Mouse (Mus musculus) hindbrain, embryonic 16.5 days (tissue): ENCODE measurements at regions not wholly inside any gene's neighbourhood (a gene's known extent, or its start where the extent isn't known, plus 50 kb on each side); places are given as distances from the start of the nearest gene placed in this dataset.
A peak's percentile ranks its signal among the peaks of the same experiment; 100 is the strongest.

Experiments
- ATAC-seq: fragments of 200-750 bp; cut with Nextera tagmentation; 2 replicates; pipeline ENCODE4 v1.8.0; 2017; ENCODE audit warnings: moderate TSS enrichment, moderate library complexity
- H3K27ac ChIP-seq: fragments of 300-500 bp; sonication (generic); 2 replicates; pipeline ENCODE4 v1.5.1; 2014; ENCODE audit warnings: low read depth, mild to moderate bottlenecking, control low read depth, low read length, moderate library complexity
- H3K27me3 ChIP-seq: fragments of 300-500 bp; sonication (generic); replicated peaks from 2 replicates; pipeline ENCODE4 v1.6.1; 2014; ENCODE audit warnings: low read length; ENCODE audit not compliant: control insufficient read depth, insufficient read depth
- H3K36me3 ChIP-seq: fragments of 300-500 bp; sonication (generic); 2 replicates; pipeline ENCODE4 v1.6.1; 2014; ENCODE audit warnings: mild to moderate bottlenecking, low read length, moderate library complexity, mixed read lengths; ENCODE audit not compliant: control insufficient read depth, insufficient read depth
- H3K4me1 ChIP-seq: fragments of 300-500 bp; sonication (generic); 2 replicates; pipeline ENCODE4 v1.6.1; 2014; ENCODE audit warnings: low read depth, low read length; ENCODE audit not compliant: control insufficient read depth, insufficient read depth
- H3K4me2 ChIP-seq: fragments of 300-500 bp; sonication (generic); 2 replicates; pipeline ENCODE4 v1.6.1; 2014; ENCODE audit warnings: mild to moderate bottlenecking, low read length, control low read depth, moderate library complexity
- H3K4me3 ChIP-seq: fragments of 300-500 bp; sonication (generic); 2 replicates; pipeline ENCODE4 v1.5.1; 2014; ENCODE audit warnings: mild to moderate bottlenecking, low read length, control low read depth, moderate library complexity
- H3K9ac ChIP-seq: fragments of 300-500 bp; sonication (generic); 2 replicates; pipeline ENCODE4 v1.6.1; 2014; ENCODE audit warnings: low read depth, mild to moderate bottlenecking, control low read depth, low read length, moderate library complexity
- H3K9me3 ChIP-seq: fragments of 300-500 bp; sonication (generic); 2 replicates; pipeline ENCODE4 v1.6.1; 2014; ENCODE audit warnings: mild to moderate bottlenecking, low read length, moderate library complexity; ENCODE audit not compliant: control insufficient read depth
- WGBS: fragments of 180-500 bp; shearing (Covaris S2); extraction: QIAGEN DNeasy Blood & Tissue Kit; methylation state at CpG from one replicate; pipeline ENCODE4 v1.1.7; 2014; 5-methylcytosine and 5-hydroxymethylcytosine counted together

GRCm38 (mm10) chrX:7434268-7434667 is 58.6 kb upstream of the Usp27x start:
- no peak overlapping the region for H3K27ac ChIP-seq
- H3K27me3 ChIP-seq = no peaks in the 10 kb centered on the region
- H3K4me3 ChIP-seq = no peak overlapping the region
- 47% methylated on average over 2 of the region's 2 CpGs for WGBS
- H3K9ac ChIP-seq = no peak overlapping the region
- ATAC-seq = no peak
- no peaks in the 10 kb centered on the region for H3K9me3 ChIP-seq
- no peak overlapping the region for H3K4me2 ChIP-seq
- H3K36me3 ChIP-seq = no peaks in the 10 kb centered on the region
- H3K4me1 ChIP-seq = no peaks in the 10 kb centered on the region

GRCm38 (mm10) chrX:7430456-7430855 is 54.8 kb upstream of the Usp27x start:
- ATAC-seq = no peak
- no peak overlapping the region for H3K27ac ChIP-seq
- H3K4me1 ChIP-seq = no peaks in the 10 kb centered on the region
- no peak overlapping the region for H3K9ac ChIP-seq
- H3K4me3 ChIP-seq = no peak overlapping the region
- H3K27me3 ChIP-seq = no peaks in the 10 kb centered on the region; the same call in 1 of the 2 replicates
- no peaks in the 10 kb centered on the region for H3K36me3 ChIP-seq
- H3K9me3 ChIP-seq = no peaks in the 10 kb centered on the region
- H3K4me2 ChIP-seq = no peak overlapping the region
- 95% methylated on average over 1 of the region's 1 CpGs for WGBS

DNA sequence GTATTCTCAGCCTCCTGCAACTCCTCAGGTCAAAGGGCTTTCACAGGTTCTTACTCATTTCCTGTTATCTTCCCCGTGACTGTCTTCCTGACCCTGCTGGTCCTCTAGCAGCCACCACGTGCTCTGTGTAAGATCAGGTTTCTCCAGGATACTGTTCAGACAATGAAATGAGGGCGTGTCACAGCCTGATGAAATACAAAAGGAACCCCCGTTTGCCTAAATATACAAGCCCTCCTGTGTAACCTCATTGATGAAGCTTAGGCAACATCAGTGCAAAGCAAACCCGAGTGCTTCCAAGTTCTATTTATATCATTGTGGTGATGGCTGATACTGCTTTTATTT is 53.9 kb upstream of the Usp27x start:
- 15% methylated on average over 5 of the region's 5 CpGs for WGBS
- no peak overlapping the region for H3K4me2 ChIP-seq
- H3K4me3 ChIP-seq = no peak overlapping the region
- H3K36me3 ChIP-seq = no peaks in the 10 kb centered on the region
- no peaks in the 10 kb centered on the region for H3K9me3 ChIP-seq
- H3K27ac ChIP-seq = no peak overlapping the region
- no peak overlapping the region for H3K9ac ChIP-seq
- no peaks in the 10 kb centered on the region for H3K4me1 ChIP-seq
- H3K27me3 ChIP-seq = no peaks in the 10 kb centered on the region; the same call in 1 of the 2 replicates
- no peak for ATAC-seq

DNA sequence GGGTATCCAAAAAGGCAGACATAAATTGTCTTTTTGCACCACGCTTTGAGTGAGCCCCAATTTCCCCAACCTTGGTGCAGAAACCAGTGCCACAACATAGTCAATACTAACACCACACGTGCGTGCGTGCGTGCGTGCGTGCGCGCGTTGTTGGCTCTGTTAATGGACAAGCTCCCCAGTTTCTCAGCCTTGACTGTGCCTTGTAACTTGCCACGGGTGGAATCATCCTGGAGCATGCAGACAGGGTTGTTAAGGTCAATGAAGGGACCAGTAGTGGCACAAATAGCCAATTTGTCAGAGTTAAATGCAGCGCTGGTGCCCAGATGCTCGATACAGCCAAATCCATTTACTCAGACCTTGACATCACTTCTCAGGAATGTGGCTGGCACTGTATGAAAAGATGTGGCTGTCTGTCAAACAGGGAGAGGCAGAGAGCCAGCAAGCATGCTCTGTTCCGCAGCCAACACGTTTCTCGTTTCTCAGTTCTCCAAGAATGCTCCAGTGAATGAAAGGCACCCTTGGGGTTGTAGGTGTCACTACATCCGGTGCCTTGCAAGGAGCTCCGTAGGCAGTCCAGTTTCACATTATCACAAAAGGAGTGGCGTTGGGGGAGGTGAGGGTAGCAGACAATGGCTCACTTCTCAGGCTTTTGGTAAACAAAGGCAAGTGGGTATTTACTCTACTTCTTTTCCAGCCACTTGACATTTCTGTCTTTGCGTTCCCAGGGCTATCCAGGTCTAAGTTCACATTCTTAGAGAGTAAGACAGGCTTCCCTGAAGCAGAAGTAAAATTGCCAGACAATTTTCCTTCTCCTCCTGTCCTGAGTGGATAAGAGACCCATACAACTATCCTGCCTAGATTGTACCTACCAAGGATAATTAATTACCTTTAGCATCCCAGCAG is 53.2 kb upstream of the Usp27x start:
- Histone ChIP-seq H3K9me3 (no peaks in the 10 kb centered on the region), H3K9ac (no peak overlapping the region), H3K4me2 (0 out of 2 replicates have a peak overlapping the region, but pooled peaks have one; percentile 15), H3K27ac (no peak overlapping the region), H3K36me3 (no peaks in the 10 kb centered on the region), H3K4me1 (no peaks in the 10 kb centered on the region), H3K4me3 (no peak overlapping the region), H3K27me3 (no peaks in the 10 kb centered on the region; the same call in 1 of the 2 replicates)
- 32% methylated on average over 20 of the region's 20 CpGs for WGBS
- ATAC-seq = peak; percentile 92
